Mouse (Mus musculus): ENCODE data around the gene Bri3bp.
"Not testable (repeated sequence)": the region's sequence is repeated elsewhere in the genome, so short reads cannot be mapped to it uniquely, and the experiment has no call there.

The Bri3bp gene

GRCm38 (mm10) chr5:125441234-125442114 lies at the start of gene Bri3bp:
Gene Bri3bp, plus strand, starts transcription at chr5:125441568.
- DNase-seq (ENCODE audit: low read depth, low spot score) = peak; percentile 61

- no peak for DNase-seq (ENCODE audit: low read depth, low spot score)
Measured at GRCm38 (mm10) chr5:125391609-125392008, 49.8 kb upstream of the Bri3bp start.

- DNase-seq (ENCODE audit: low read depth, low spot score) = not testable (repeated sequence)
Measured at GRCm38 (mm10) chr5:125392176-125392575, 49.2 kb upstream of the Bri3bp start.

- no peak for DNase-seq (ENCODE audit: low read depth, low spot score)
Measured at GRCm38 (mm10) chr5:125392618-125392976, 48.8 kb upstream of the Bri3bp start.

GRCm38 (mm10) chr5:125392977-125393621 lies 48.3 kb upstream of the Bri3bp start:
- peak; percentile 94 for DNase-seq (ENCODE audit: low read depth, low spot score)

- DNase-seq (ENCODE audit: low read depth, low spot score) = peak; percentile 89
Measured at GRCm38 (mm10) chr5:125393622-125394603, 47.5 kb upstream of the Bri3bp start.

GRCm38 (mm10) chr5:125395008-125395407 lies 46.4 kb upstream of the Bri3bp start:
- DNase-seq (ENCODE audit: low read depth, low spot score) = no peak

GRCm38 (mm10) chr5:125400903-125401302 lies 40.5 kb upstream of the Bri3bp start:
- no peak for DNase-seq (ENCODE audit: low read depth, low spot score)

- no peak for DNase-seq (ENCODE audit: low read depth, low spot score)
Measured at GRCm38 (mm10) chr5:125402476-125402875, 38.9 kb upstream of the Bri3bp start.

GRCm38 (mm10) chr5:125402991-125403390 lies 38.4 kb upstream of the Bri3bp start:
- DNase-seq (ENCODE audit: low read depth, low spot score) = no peak

- DNase-seq (ENCODE audit: low read depth, low spot score) = peak; percentile 82
Measured at GRCm38 (mm10) chr5:125403481-125404465, 37.6 kb upstream of the Bri3bp start.

- DNase-seq (ENCODE audit: low read depth, low spot score) = peak; percentile 29
Measured at GRCm38 (mm10) chr5:125404536-125404902, 36.8 kb upstream of the Bri3bp start.

- peak; percentile 77 for DNase-seq (ENCODE audit: low read depth, low spot score)
Measured at GRCm38 (mm10) chr5:125404903-125405545, 36.3 kb upstream of the Bri3bp start.

- peak; percentile 90 for DNase-seq (ENCODE audit: low read depth, low spot score)
Measured at GRCm38 (mm10) chr5:125405546-125406248, 35.7 kb upstream of the Bri3bp start.

- peak; percentile 45 for DNase-seq (ENCODE audit: low read depth, low spot score)
Measured at GRCm38 (mm10) chr5:125406322-125407016, 34.9 kb upstream of the Bri3bp start.

GRCm38 (mm10) chr5:125407020-125407830 lies 34.1 kb upstream of the Bri3bp start:
- no peak for DNase-seq (ENCODE audit: low read depth, low spot score)

- DNase-seq (ENCODE audit: low read depth, low spot score) = no peak
Measured at GRCm38 (mm10) chr5:125407910-125408575, 33.3 kb upstream of the Bri3bp start.

Data from forelimb bud, embryonic 11.5 days (tissue).